Mouse (Mus musculus) thymus, adult 2 months (tissue): ENCODE results near the gene Dab2ip. TPM values are rescaled to one million over a fixed set of nuclear protein-coding genes. Genes with fewer than 3 reads are reported as not detected.

Experiments
- DNase-seq: peaks from one replicate; pipeline ENCODE4 v3.0.0; 2021
- H3K27ac ChIP-seq: fragments of 200-500 bp; 2 replicates; pipeline ENCODE4 v1.5.1; 2012; ENCODE audit warnings: low read length, control low read depth; ENCODE audit not compliant: control insufficient read depth, insufficient read depth
- H3K27me3 ChIP-seq: fragments of 200-500 bp; 2 replicates; pipeline ENCODE4 v1.6.1; 2012; ENCODE audit warnings: mild to moderate bottlenecking, low read length, moderate library complexity, mixed read lengths; ENCODE audit not compliant: control insufficient read depth, insufficient read depth
- H3K36me3 ChIP-seq: fragments of 200-500 bp; 2 replicates; pipeline ENCODE4 v1.6.1; 2012; ENCODE audit warnings: mild to moderate bottlenecking, low read length, moderate library complexity; ENCODE audit not compliant: control insufficient read depth, insufficient read depth
- H3K4me1 ChIP-seq: fragments of 200-500 bp; replicated peaks from 2 replicates; pipeline ENCODE4 v1.6.1; 2012; ENCODE audit warnings: low read length; ENCODE audit not compliant: control insufficient read depth, insufficient read depth
- H3K4me3 ChIP-seq: fragments of 200-500 bp; 2 replicates; pipeline ENCODE4 v1.5.1; 2012; ENCODE audit warnings: mild to moderate bottlenecking, low read length, control low read depth, moderate library complexity; ENCODE audit not compliant: control insufficient read depth, insufficient read depth
- CTCF ChIP-seq: fragments of 200-500 bp; IDR thresholded peaks from 2 replicates; pipeline ENCODE4 v1.5.1; 2012; ENCODE audit warnings: mild to moderate bottlenecking, control low read depth, low read length, moderate library complexity, borderline replicate concordance; ENCODE audit not compliant: control insufficient read depth, poor library complexity, insufficient read depth; ENCODE audit errors: extremely low read depth
- POLR2A ChIP-seq: fragments of 200-500 bp; IDR thresholded peaks from 2 replicates; pipeline ENCODE4 v1.6.1; 2012; ENCODE audit warnings: mild to moderate bottlenecking, low read length, control low read depth, moderate library complexity; ENCODE audit not compliant: control insufficient read depth, poor library complexity, insufficient read depth; ENCODE audit errors: extremely low read depth
- WGBS: fragments of 180-500 bp; shearing (Covaris S2); methylation state at CpG from one replicate; pipeline ENCODE4 v1.1.7; 2018; 5-methylcytosine and 5-hydroxymethylcytosine counted together
- polyA plus RNA-seq: library from polyadenylated mRNA; depleted of rRNA; stranded (reverse); fragments of >200 nt; gene quantifications from 2 replicates; pipeline ENCODE4 v1.2.3, GENCODE M21; 2012

Gene Dab2ip
- polyA plus RNA-seq, 1 experiment: 36.2 TPM

DNA sequence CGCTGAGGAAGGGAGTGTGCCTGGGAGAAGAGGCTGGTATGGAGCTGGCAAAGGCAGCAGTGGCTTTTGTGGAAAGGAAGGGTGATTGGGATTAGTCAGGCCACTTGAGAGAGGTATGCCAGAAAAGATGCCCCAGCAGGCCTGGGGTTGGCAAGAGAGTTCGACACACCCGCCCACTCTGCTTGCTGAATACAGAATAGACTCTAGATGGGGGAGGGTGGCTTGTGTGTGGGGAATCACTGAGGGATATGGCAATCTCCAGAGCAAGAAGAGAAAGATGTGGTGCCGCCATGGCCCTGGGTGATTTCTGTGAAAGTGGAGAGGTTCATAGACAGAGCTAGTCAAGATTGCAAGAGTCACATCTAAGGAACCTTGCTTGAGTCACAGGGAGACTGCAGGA, 53.6 kb downstream of the Dab2ip start:
- Histone ChIP-seq H3K27ac (no peak overlapping the region), H3K27me3 (no peaks in the 10 kb centered on the region)
- DNase-seq: no peak

DNA sequence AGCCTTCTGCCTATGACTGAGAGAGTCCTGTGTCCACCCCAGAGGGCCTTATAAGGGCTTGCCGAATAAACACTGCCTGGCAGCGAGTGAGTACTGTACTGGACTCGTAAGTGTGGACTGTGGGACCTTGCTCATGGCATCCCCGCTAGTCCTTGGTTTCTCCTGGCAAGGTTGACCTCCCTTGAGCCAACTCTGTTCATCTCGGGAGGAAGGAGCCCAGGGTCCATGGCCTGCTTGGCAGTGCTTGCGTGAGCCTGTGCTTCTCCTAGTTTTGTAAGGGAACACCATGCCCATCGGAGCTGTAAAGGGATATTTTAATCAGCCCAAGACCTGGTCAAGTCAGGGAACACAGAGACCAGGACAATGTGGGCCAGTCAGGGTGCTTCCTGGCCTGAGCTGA, 54.2 kb downstream of the Dab2ip start:
- DNase-seq: no peak
- no peaks in the 10 kb centered on the region for H3K36me3 ChIP-seq
- 95% methylated on average over 7 of the region's 7 CpGs for WGBS
- TF ChIP-seq CTCF: no peak
- no peak for TF ChIP-seq POLR2A
- H3K27ac ChIP-seq: no peak overlapping the region
- no peaks in the 10 kb centered on the region for H3K4me1 ChIP-seq
- no peaks in the 10 kb centered on the region for H3K27me3 ChIP-seq
- no peak overlapping the region for H3K4me3 ChIP-seq

More for the DNA sequence above, 53.6 kb downstream of the Dab2ip start:
- Histone ChIP-seq H3K4me3 (no peak overlapping the region), H3K4me1 (no peaks in the 10 kb centered on the region), H3K36me3 (no peaks in the 10 kb centered on the region)
- WGBS: 98% methylated on average over 4 of the region's 4 CpGs
- TF ChIP-seq CTCF (no peak), POLR2A (no peak)

GRCm38 (mm10) chr2:35613946-35614353, 55.9 kb downstream of the Dab2ip start:
- DNase-seq: no peak
- H3K27ac ChIP-seq: no peak overlapping the region
- H3K4me3 ChIP-seq: no peak overlapping the region
- TF ChIP-seq CTCF (no peak), POLR2A (no peak)
- 39% methylated on average over 3 of the region's 3 CpGs for WGBS
- H3K4me1 ChIP-seq: no peaks in the 10 kb centered on the region
- H3K27me3 ChIP-seq: no peaks in the 10 kb centered on the region
- H3K36me3 ChIP-seq: no peaks in the 10 kb centered on the region

- no peak for DNase-seq
- no peaks in the 10 kb centered on the region for H3K36me3 ChIP-seq
- H3K4me3 ChIP-seq: no peak overlapping the region
- H3K4me1 ChIP-seq: no peaks in the 10 kb centered on the region
- 59% methylated on average over 3 of the region's 3 CpGs for WGBS
- no peak overlapping the region for H3K27ac ChIP-seq
- H3K27me3 ChIP-seq: no peaks in the 10 kb centered on the region
- no peak for TF ChIP-seq POLR2A
- TF ChIP-seq CTCF: no peak
These were observed 56.3 kb downstream of the Dab2ip start for GRCm38 (mm10) chr2:35614411-35614810.

- 88% methylated on average over 4 of the region's 4 CpGs for WGBS
- TF ChIP-seq POLR2A (no peak), CTCF (no peak)
- no peak for DNase-seq
- H3K36me3 ChIP-seq: no peaks in the 10 kb centered on the region
- H3K27ac ChIP-seq: no peak overlapping the region
- H3K4me3 ChIP-seq: no peak overlapping the region
- no peaks in the 10 kb centered on the region for H3K4me1 ChIP-seq
- H3K27me3 ChIP-seq: no peaks in the 10 kb centered on the region
These were observed 57.3 kb downstream of the Dab2ip start for GRCm38 (mm10) chr2:35615366-35615765.

DNA sequence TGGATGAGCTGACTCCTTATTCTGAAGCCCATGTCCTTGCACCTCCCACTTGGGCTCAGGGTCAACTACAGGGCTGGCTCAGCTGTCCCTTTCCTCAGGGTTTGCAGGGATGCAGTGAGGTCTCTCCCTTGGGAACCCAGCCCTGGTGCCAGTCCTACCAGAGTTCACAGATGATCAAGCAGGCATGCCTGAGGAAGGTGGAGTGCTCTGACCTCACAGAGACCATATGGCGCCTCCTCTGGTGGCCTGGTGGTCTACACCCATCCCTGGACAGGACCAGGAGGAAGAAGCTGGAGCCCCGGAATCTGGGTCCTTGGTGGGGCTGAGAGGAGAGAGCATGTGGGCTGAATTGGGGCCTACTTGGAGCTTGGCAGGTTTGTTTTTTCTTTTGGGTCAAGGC, 57.9 kb downstream of the Dab2ip start:
- 87% methylated on average over 2 of the region's 2 CpGs for WGBS
- no peak overlapping the region for H3K4me3 ChIP-seq
- TF ChIP-seq CTCF (no peak), POLR2A (no peak)
- no peaks in the 10 kb centered on the region for H3K36me3 ChIP-seq
- H3K4me1 ChIP-seq: no peaks in the 10 kb centered on the region
- H3K27me3 ChIP-seq: no peaks in the 10 kb centered on the region; the same call in 1 of the 2 replicates
- H3K27ac ChIP-seq: no peak overlapping the region
- no peak for DNase-seq
